Mouse (Mus musculus): ENCODE data around the gene Man1a. TPM values are rescaled to one million over a fixed set of nuclear protein-coding genes. Genes with fewer than 3 reads are reported as not detected.

Gene Man1a
- polyA plus RNA-seq, 1 experiment from 2014 or later: 5.8 TPM

- H3K27ac ChIP-seq: no peak overlapping the region
- H3K4me1 ChIP-seq (replicated peaks): no peaks in the 10 kb centered on the region
- H3K36me3 ChIP-seq: no peaks in the 10 kb centered on the region
- no peaks in the 10 kb centered on the region for H3K27me3 ChIP-seq
- H3K4me3 ChIP-seq (replicated peaks): no peak overlapping the region
- H3K4me2 ChIP-seq: no peak overlapping the region
- no peaks in the 10 kb centered on the region for H3K9me3 ChIP-seq
- ATAC-seq (ENCODE audit: insufficient number of reproducible peaks, insufficient read depth, low FRiP score, low TSS enrichment, low read depth): no peak
- H3K9ac ChIP-seq (replicated peaks): no peak overlapping the region
Measured at GRCm38 (mm10) chr10:53974180-53974579, 102.2 kb downstream of the Man1a start.

GRCm38 (mm10) chr10:53959759-53960158 is 116.7 kb downstream of the Man1a start:
- ATAC-seq (ENCODE audit: insufficient number of reproducible peaks, insufficient read depth, low FRiP score, low TSS enrichment, low read depth): no peak
- H3K27ac ChIP-seq: no peak overlapping the region
- no peak overlapping the region for H3K4me3 ChIP-seq (replicated peaks)
- H3K4me2 ChIP-seq: no peak overlapping the region
- no peak overlapping the region for H3K9ac ChIP-seq (replicated peaks)
- WGBS: 75% methylated on average over 3 of the region's 3 CpGs
- no peaks in the 10 kb centered on the region for H3K36me3 ChIP-seq
- H3K4me1 ChIP-seq (replicated peaks): no peaks in the 10 kb centered on the region
- no peaks in the 10 kb centered on the region for H3K9me3 ChIP-seq
- no peaks in the 10 kb centered on the region for H3K27me3 ChIP-seq

DNA sequence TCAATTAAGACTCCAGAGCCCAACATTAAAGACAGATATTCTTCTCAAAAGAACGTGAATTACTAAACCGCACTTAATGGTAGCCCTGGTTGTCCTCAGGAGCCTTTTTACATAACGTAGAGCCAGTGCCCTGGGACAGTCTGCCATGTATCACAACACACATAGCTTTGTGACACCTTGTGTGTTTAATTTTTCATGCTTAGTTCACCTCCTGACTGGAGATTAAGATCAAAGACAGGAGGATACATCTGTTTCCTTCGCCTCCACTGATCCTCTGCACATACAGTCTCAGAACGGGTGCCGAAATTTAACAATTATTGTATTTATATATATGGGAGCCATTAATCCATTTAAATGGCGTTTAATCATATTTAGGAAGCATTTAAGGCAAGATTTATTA is 134.8 kb downstream of the Man1a start:
- no peak overlapping the region for H3K9ac ChIP-seq (replicated peaks)
- no peak for ATAC-seq (ENCODE audit: insufficient number of reproducible peaks, insufficient read depth, low FRiP score, low TSS enrichment, low read depth)
- H3K27me3 ChIP-seq: no peaks in the 10 kb centered on the region
- H3K4me3 ChIP-seq (replicated peaks): no peak overlapping the region
- H3K27ac ChIP-seq: no peak overlapping the region
- no peak overlapping the region for H3K4me2 ChIP-seq
- WGBS: 58% methylated on average over 7 of the region's 7 CpGs
- H3K9me3 ChIP-seq: no peaks in the 10 kb centered on the region
- no peaks in the 10 kb centered on the region for H3K4me1 ChIP-seq (replicated peaks)
- no peaks in the 10 kb centered on the region for H3K36me3 ChIP-seq

- ATAC-seq (ENCODE audit: insufficient number of reproducible peaks, insufficient read depth, low FRiP score, low TSS enrichment, low read depth): no peak
- WGBS: 88% methylated on average over 3 of the region's 3 CpGs
- H3K4me1 ChIP-seq (replicated peaks): no peaks in the 10 kb centered on the region
Measured at GRCm38 (mm10) chr10:53938199-53938598, 138.2 kb downstream of the Man1a start.

DNA sequence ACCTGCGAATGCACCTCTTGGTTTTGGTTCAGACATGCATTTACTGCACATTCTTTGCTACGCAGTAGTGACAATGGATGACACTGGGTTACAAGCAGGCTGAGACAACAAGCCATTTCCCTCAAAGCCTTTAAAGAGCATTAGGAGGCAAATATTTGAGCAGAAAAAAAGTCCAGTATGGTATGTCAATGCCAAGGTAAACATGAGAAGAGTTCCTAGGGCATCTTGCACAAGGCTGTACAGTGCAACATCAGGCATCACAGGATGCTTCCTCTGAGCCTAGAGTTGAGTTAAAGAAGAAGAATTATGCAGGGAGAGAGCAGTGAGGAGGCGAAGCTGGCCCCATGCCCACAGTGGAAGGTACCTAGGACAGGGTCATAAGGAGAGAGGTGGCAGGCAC is 140.3 kb downstream of the Man1a start:
- Histone ChIP-seq H3K9me3 (no peaks in the 10 kb centered on the region), H3K4me1 (replicated peaks) (no peaks in the 10 kb centered on the region), H3K36me3 (no peaks in the 10 kb centered on the region), H3K4me2 (no peak overlapping the region), H3K27me3 (no peaks in the 10 kb centered on the region), H3K27ac (no peak overlapping the region), H3K9ac (replicated peaks) (no peak overlapping the region), H3K4me3 (replicated peaks) (no peak overlapping the region)
- ATAC-seq (ENCODE audit: insufficient number of reproducible peaks, insufficient read depth, low FRiP score, low TSS enrichment, low read depth): no peak
- 88% methylated on average over 3 of the region's 3 CpGs for WGBS

More at GRCm38 (mm10) chr10:53938199-53938598, 138.2 kb downstream of the Man1a start:
- no peak overlapping the region for H3K27ac ChIP-seq
- H3K4me2 ChIP-seq: no peak overlapping the region
- H3K27me3 ChIP-seq: no peaks in the 10 kb centered on the region
- no peaks in the 10 kb centered on the region for H3K9me3 ChIP-seq
- no peak overlapping the region for H3K4me3 ChIP-seq (replicated peaks)
- no peak overlapping the region for H3K9ac ChIP-seq (replicated peaks)
- H3K36me3 ChIP-seq: no peaks in the 10 kb centered on the region

GRCm38 (mm10) chr10:53929722-53930500 is 146.5 kb downstream of the Man1a start:
- H3K4me2 ChIP-seq: no peak overlapping the region
- H3K9me3 ChIP-seq: no peaks in the 10 kb centered on the region
- H3K4me3 ChIP-seq (replicated peaks): no peak overlapping the region
- H3K4me1 ChIP-seq (replicated peaks): no peaks in the 10 kb centered on the region
- H3K27ac ChIP-seq: no peak overlapping the region
- no peaks in the 10 kb centered on the region for H3K27me3 ChIP-seq
- no peaks in the 10 kb centered on the region for H3K36me3 ChIP-seq
- H3K9ac ChIP-seq (replicated peaks): no peak overlapping the region
- 83% methylated on average over 4 of the region's 4 CpGs for WGBS
- no peak for ATAC-seq (ENCODE audit: insufficient number of reproducible peaks, insufficient read depth, low FRiP score, low TSS enrichment, low read depth)

DNA sequence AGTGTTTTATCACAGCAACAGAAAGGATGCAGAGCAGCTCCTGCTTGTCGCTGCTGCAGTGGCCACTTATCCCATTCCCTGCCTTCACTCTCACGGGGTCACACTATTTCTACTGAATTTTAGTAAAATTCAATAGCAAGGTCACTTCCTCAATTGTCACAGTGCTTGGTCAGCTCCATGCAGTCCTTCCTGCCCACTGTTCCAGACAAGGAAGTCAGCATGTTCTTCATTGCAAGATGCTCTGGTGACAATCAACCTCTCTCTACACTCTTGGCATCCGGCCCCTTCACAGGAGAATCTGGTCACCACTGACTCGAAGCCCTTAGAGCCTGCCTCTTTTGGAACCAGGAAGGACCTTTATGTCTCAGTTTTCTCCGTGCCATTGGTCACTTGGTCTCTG is 148.5 kb downstream of the Man1a start:
- Histone ChIP-seq H3K27me3 (no peaks in the 10 kb centered on the region), H3K4me1 (replicated peaks) (no peaks in the 10 kb centered on the region), H3K27ac (no peak overlapping the region), H3K36me3 (no peaks in the 10 kb centered on the region), H3K9me3 (no peaks in the 10 kb centered on the region), H3K4me2 (no peak overlapping the region), H3K4me3 (replicated peaks) (no peak overlapping the region), H3K9ac (replicated peaks) (no peak overlapping the region)
- ATAC-seq (ENCODE audit: insufficient number of reproducible peaks, insufficient read depth, low FRiP score, low TSS enrichment, low read depth): no peak
- WGBS: 86% methylated on average over 5 of the region's 5 CpGs

DNA sequence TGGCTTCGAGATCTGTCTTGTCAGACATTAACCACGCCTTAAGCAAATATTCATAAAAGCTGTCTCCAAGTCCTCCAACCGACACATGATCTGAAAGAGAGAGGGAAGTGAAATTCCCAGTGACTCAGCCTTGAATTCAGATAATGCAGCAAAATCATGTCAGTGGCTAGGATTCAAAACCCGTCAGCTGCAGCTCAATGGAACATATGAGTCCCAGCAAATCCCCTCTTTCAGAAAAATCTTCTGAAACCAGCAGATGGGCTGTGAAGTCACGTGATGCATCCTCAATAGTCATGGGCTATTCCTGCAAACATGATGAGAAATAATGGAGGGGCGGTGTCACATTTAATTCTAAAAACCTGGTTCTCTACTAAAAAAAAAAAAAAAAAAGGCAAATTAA is 151.0 kb downstream of the Man1a start:
- Histone ChIP-seq H3K4me1 (replicated peaks) (no peaks in the 10 kb centered on the region), H3K9me3 (no peaks in the 10 kb centered on the region), H3K4me3 (replicated peaks) (no peak overlapping the region), H3K36me3 (no peaks in the 10 kb centered on the region), H3K27ac (no peak overlapping the region), H3K4me2 (no peak overlapping the region), H3K27me3 (no peaks in the 10 kb centered on the region), H3K9ac (replicated peaks) (no peak overlapping the region)
- no peak for ATAC-seq (ENCODE audit: insufficient number of reproducible peaks, insufficient read depth, low FRiP score, low TSS enrichment, low read depth)
- 88% methylated on average over 6 of the region's 6 CpGs for WGBS

GRCm38 (mm10) chr10:53922236-53922635 is 154.2 kb downstream of the Man1a start:
- no peaks in the 10 kb centered on the region for H3K27me3 ChIP-seq
- no peaks in the 10 kb centered on the region for H3K9me3 ChIP-seq
- no peaks in the 10 kb centered on the region for H3K36me3 ChIP-seq
- 86% methylated on average over 3 of the region's 3 CpGs for WGBS
- H3K27ac ChIP-seq: no peak overlapping the region
- no peak overlapping the region for H3K4me2 ChIP-seq
- ATAC-seq (ENCODE audit: insufficient number of reproducible peaks, insufficient read depth, low FRiP score, low TSS enrichment, low read depth): no peak
- no peaks in the 10 kb centered on the region for H3K4me1 ChIP-seq (replicated peaks)
- no peak overlapping the region for H3K9ac ChIP-seq (replicated peaks)
- H3K4me3 ChIP-seq (replicated peaks): no peak overlapping the region

DNA sequence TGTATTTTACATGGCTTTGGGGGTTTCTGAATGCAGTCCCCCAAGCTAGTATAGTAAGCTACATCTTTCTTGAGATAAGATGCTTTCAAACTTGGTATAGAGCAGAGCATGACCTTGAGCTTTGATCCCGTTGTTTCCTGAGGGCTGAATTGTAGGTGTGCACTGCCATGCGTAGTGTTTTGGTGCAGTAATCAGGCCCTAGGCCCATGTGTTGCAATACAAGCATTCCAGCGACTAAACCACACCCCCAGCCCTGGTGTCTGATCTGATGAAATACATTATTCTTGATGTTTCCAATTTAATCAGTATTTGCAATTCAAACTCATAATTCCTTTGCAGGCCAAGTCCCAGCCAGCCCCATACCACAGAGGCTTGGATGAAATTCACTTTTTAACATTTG is 158.9 kb downstream of the Man1a start:
- no peak overlapping the region for H3K4me3 ChIP-seq (replicated peaks)
- no peak overlapping the region for H3K4me2 ChIP-seq
- H3K27ac ChIP-seq: no peak overlapping the region
- H3K9ac ChIP-seq (replicated peaks): no peak overlapping the region
- no peak for ATAC-seq (ENCODE audit: insufficient number of reproducible peaks, insufficient read depth, low FRiP score, low TSS enrichment, low read depth)
- no peaks in the 10 kb centered on the region for H3K36me3 ChIP-seq
- H3K27me3 ChIP-seq: no peaks in the 10 kb centered on the region
- H3K9me3 ChIP-seq: no peaks in the 10 kb centered on the region
- WGBS: 84% methylated on average over 3 of the region's 3 CpGs
- no peaks in the 10 kb centered on the region for H3K4me1 ChIP-seq (replicated peaks)

DNA sequence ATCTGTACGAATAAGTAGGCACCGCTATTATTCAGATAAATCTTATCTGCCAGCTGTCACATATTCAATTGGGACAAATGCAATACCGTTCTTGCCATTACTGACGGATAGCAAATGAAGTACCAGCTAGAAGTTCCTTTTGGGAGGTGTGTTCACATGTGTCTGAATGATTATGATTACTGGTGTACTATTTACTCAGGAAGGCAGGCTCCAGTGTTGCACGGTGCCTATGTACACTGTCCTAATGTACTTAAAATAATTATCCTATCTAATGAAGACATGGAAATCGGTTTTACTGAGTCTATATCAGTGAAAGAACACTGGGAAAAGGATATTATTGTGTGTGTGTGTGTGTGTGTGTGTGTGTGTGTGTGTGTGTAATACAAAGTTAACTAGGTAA is 160.7 kb downstream of the Man1a start:
- 88% methylated on average over 6 of the region's 6 CpGs for WGBS
- no peaks in the 10 kb centered on the region for H3K9me3 ChIP-seq

DNA sequence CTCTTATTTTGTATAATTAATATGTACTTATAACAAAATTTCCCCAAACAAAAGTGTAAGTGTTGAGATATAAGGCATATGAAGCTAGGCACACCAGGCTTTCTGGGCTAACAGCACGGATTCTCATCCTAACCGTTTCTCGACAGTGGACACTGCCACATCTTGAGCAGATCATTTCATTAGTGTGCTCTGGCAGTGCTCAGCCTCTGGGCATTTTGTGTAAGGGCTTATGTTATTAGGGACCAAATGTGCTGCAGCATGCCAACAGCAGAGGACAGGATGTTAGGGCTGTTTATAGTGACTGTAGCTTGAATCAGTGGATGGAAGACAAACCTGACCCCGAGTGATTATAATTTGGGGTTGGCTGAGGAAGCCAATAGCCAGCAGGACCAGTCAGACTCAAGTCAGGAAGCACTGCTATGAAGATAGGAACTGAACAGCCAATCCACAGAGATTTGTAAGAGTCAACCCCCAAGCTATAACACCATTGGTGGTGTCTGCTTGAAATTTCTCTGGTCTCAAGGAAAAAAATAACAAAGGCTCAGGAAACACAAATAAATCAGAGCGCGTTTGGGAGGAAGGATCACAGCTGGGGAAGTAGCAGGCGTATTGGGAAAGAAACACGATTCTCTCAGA is 161.3 kb downstream of the Man1a start:
- no peaks in the 10 kb centered on the region for H3K27me3 ChIP-seq
- no peak overlapping the region for H3K27ac ChIP-seq
- no peaks in the 10 kb centered on the region for H3K9me3 ChIP-seq
- H3K4me3 ChIP-seq (replicated peaks): no peak overlapping the region
- H3K4me1 ChIP-seq (replicated peaks): no peaks in the 10 kb centered on the region
- H3K4me2 ChIP-seq: no peak overlapping the region
- no peak for ATAC-seq (ENCODE audit: insufficient number of reproducible peaks, insufficient read depth, low FRiP score, low TSS enrichment, low read depth)
- no peak overlapping the region for H3K9ac ChIP-seq (replicated peaks)
- H3K36me3 ChIP-seq: no peaks in the 10 kb centered on the region
- WGBS: 51% methylated on average over 8 of the region's 8 CpGs

More for the DNA sequence above, 160.7 kb downstream of the Man1a start:
- Histone ChIP-seq H3K4me3 (replicated peaks) (no peak overlapping the region), H3K36me3 (no peaks in the 10 kb centered on the region), H3K9ac (replicated peaks) (no peak overlapping the region), H3K4me1 (replicated peaks) (no peaks in the 10 kb centered on the region), H3K27me3 (no peaks in the 10 kb centered on the region), H3K27ac (no peak overlapping the region), H3K4me2 (no peak overlapping the region)
- no peak for ATAC-seq (ENCODE audit: insufficient number of reproducible peaks, insufficient read depth, low FRiP score, low TSS enrichment, low read depth)
